Mouse (Mus musculus) cerebellum, adult 2 months (tissue): ENCODE data around the gene Golgb1. TPM values are rescaled to one million over a fixed set of nuclear protein-coding genes. Genes with fewer than 3 reads are reported as not detected.

Experiments used
- DNase-seq, 2 experiments: peaks; one replicate each; pipeline ENCODE4 v3.0.0; 2021
- H3K27ac ChIP-seq: fragments of 200-500 bp; 2 replicates; pipeline ENCODE4 v1.5.1; 2012; ENCODE audit warnings: low read length, control low read depth, inconsistent platforms; ENCODE audit not compliant: insufficient read depth
- H3K27me3 ChIP-seq: fragments of 200-500 bp; 2 replicates; pipeline ENCODE4 v1.6.1; 2012; ENCODE audit warnings: inconsistent platforms, mild to moderate bottlenecking, low read length, moderate library complexity; ENCODE audit not compliant: control insufficient read depth, insufficient read depth
- H3K4me1 ChIP-seq: fragments of 200-500 bp; 2 replicates; pipeline ENCODE4 v1.6.1; 2011; ENCODE audit warnings: low read length; ENCODE audit not compliant: control insufficient read depth, insufficient read depth
- H3K4me3 ChIP-seq: fragments of 200-500 bp; replicated peaks from 2 replicates; pipeline ENCODE3; 2011; ENCODE audit warnings: mild to moderate bottlenecking, low read depth, low read length, control low read depth; ENCODE audit not compliant: insufficient read depth
- CTCF ChIP-seq: fragments of 200-500 bp; IDR thresholded peaks from 2 replicates; pipeline ENCODE4 v1.5.1; 2011; ENCODE audit warnings: low read depth, mild to moderate bottlenecking, control low read depth, low read length, moderate library complexity, borderline replicate concordance; ENCODE audit not compliant: insufficient read depth
- POLR2A ChIP-seq: fragments of 200-500 bp; IDR thresholded peaks from 2 replicates; pipeline ENCODE4 v1.6.1; 2011; ENCODE audit warnings: low read length, control low read depth, borderline replicate concordance; ENCODE audit not compliant: insufficient read depth
- WGBS: fragments of 180-500 bp; shearing (Covaris S2); methylation state at CpG from one replicate; pipeline ENCODE4 v1.1.7; 2018; 5-methylcytosine and 5-hydroxymethylcytosine counted together
- polyA plus RNA-seq: library from polyadenylated mRNA; depleted of rRNA; stranded (reverse); fragments of >200 nt; gene quantifications from 2 replicates; pipeline ENCODE4 v1.2.3, GENCODE M21; 2012

Gene Golgb1
- polyA plus RNA-seq, 1 experiment: 49.1 TPM

- 83% methylated on average over 3 of the region's 3 CpGs for WGBS
- TF ChIP-seq CTCF: no peak
- TF ChIP-seq POLR2A: no peak
- DNase-seq: no peak
- H3K27me3 ChIP-seq: no peaks in the 10 kb centered on the region
- H3K4me3 ChIP-seq: no peak overlapping the region
- no peak overlapping the region for H3K27ac ChIP-seq
- H3K4me1 ChIP-seq: no peaks in the 10 kb centered on the region
Measured at GRCm38 (mm10) chr16:36935814-36936213, 60.9 kb downstream of the Golgb1 start.

- DNase-seq: no peak
- Histone ChIP-seq H3K4me1 (no peaks in the 10 kb centered on the region), H3K27ac (no peak overlapping the region), H3K4me3 (no peak overlapping the region), H3K27me3 (no peaks in the 10 kb centered on the region)
- 88% methylated on average over 6 of the region's 6 CpGs for whole genome bisulfite sequencing
- no peak for TF ChIP-seq POLR2A
- no peak for TF ChIP-seq CTCF
Measured at GRCm38 (mm10) chr16:36941137-36941727, 66.3 kb downstream of the Golgb1 start.

GRCm38 (mm10) chr16:36941895-36942294 is 67.0 kb downstream of the Golgb1 start:
- no peak overlapping the region for H3K27ac ChIP-seq
- no peak overlapping the region for H3K4me3 ChIP-seq
- no peak for DNase-seq
- TF ChIP-seq CTCF (no peak), POLR2A (no peak)
- H3K4me1 ChIP-seq: no peaks in the 10 kb centered on the region
- 42% methylated on average over 4 of the region's 4 CpGs for WGBS
- H3K27me3 ChIP-seq: no peaks in the 10 kb centered on the region

GRCm38 (mm10) chr16:36943591-36943990 is 68.7 kb downstream of the Golgb1 start:
- TF ChIP-seq CTCF (no peak), POLR2A (no peak)
- Histone ChIP-seq H3K27me3 (no peaks in the 10 kb centered on the region), H3K4me3 (no peak overlapping the region), H3K4me1 (no peaks in the 10 kb centered on the region), H3K27ac (no peak overlapping the region)
- no peak for DNase-seq
- WGBS: 94% methylated on average over 3 of the region's 3 CpGs

GRCm38 (mm10) chr16:36944895-36945424 is 70.0 kb downstream of the Golgb1 start:
- peak; percentile 35 to 60 for DNase-seq
- H3K4me3 ChIP-seq: no peak overlapping the region
- no peak for TF ChIP-seq POLR2A
- no peak for TF ChIP-seq CTCF

GRCm38 (mm10) chr16:36946459-36947159 is 71.7 kb downstream of the Golgb1 start:
- Histone ChIP-seq H3K27me3 (no peaks in the 10 kb centered on the region), H3K4me1 (peaks cover 7% of the 10 kb centered on the region), H3K4me3 (no peak overlapping the region), H3K27ac (no peak overlapping the region)
- no peak for TF ChIP-seq POLR2A
- TF ChIP-seq CTCF: no peak
- no peak for DNase-seq
- 93% methylated on average over 8 of the region's 8 CpGs for WGBS

More at GRCm38 (mm10) chr16:36944895-36945424, 70.0 kb downstream of the Golgb1 start:
- no peaks in the 10 kb centered on the region for H3K27me3 ChIP-seq
- no peak overlapping the region for H3K27ac ChIP-seq
- H3K4me1 ChIP-seq: peaks cover 3% of the 10 kb centered on the region
- 30% methylated on average over 12 of the region's 12 CpGs for WGBS

- no peak for TF ChIP-seq POLR2A
- no peak for TF ChIP-seq CTCF
- Histone ChIP-seq H3K4me1 (peaks cover 7% of the 10 kb centered on the region), H3K27me3 (no peaks in the 10 kb centered on the region), H3K27ac (no peak overlapping the region), H3K4me3 (no peak overlapping the region)
- no peak for DNase-seq
- 76% methylated on average over 4 of the region's 4 CpGs for WGBS
Measured at GRCm38 (mm10) chr16:36947646-36948197, 72.8 kb downstream of the Golgb1 start.
